Mouse (Mus musculus) kidney, embryonic 14.5 days (tissue): ENCODE data around the gene Dtx2. TPM values are rescaled to one million over a fixed set of nuclear protein-coding genes. Genes with fewer than 3 reads are reported as not detected.
A peak's percentile ranks its signal among the peaks of the same experiment; 100 is the strongest.

Source experiments
- ATAC-seq: fragments of 200-750 bp; cut with Nextera tagmentation; 2 replicates; pipeline ENCODE4 v1.8.0; 2017; ENCODE audit warnings: moderate number of reproducible peaks, mild to moderate bottlenecking, moderate TSS enrichment, moderate library complexity; ENCODE audit not compliant: low FRiP score, low TSS enrichment
- H3K27ac ChIP-seq: fragments of 300-500 bp; sonication (generic); 2 replicates; pipeline ENCODE4 v1.5.1; 2014; ENCODE audit warnings: low read depth, mild to moderate bottlenecking, low read length, moderate library complexity, mixed read lengths
- H3K27me3 ChIP-seq: fragments of 300-500 bp; sonication (generic); 2 replicates; pipeline ENCODE4 v1.6.1; 2014; ENCODE audit warnings: mild to moderate bottlenecking, low read length; ENCODE audit not compliant: control insufficient read depth, insufficient read depth
- H3K36me3 ChIP-seq: fragments of 300-500 bp; sonication (generic); 2 replicates; pipeline ENCODE4 v1.6.1; 2014; ENCODE audit warnings: low read length, mixed read lengths; ENCODE audit not compliant: control insufficient read depth, insufficient read depth
- H3K4me1 ChIP-seq: fragments of 300-500 bp; sonication (generic); 2 replicates; pipeline ENCODE4 v1.6.1; 2014; ENCODE audit warnings: low read length, mixed read lengths; ENCODE audit not compliant: control insufficient read depth, insufficient read depth
- H3K4me2 ChIP-seq: fragments of 300-500 bp; sonication (generic); replicated peaks from 2 replicates; pipeline ENCODE4 v1.6.1; 2014; ENCODE audit warnings: low read depth, mild to moderate bottlenecking, low read length
- H3K4me3 ChIP-seq: fragments of 300-500 bp; sonication (generic); 2 replicates; pipeline ENCODE4 v1.5.1; 2014; ENCODE audit warnings: mild to moderate bottlenecking, low read length
- H3K9ac ChIP-seq: fragments of 300-500 bp; sonication (generic); 2 replicates; pipeline ENCODE4 v1.6.1; 2014; ENCODE audit warnings: low read depth, mild to moderate bottlenecking, low read length, moderate library complexity
- H3K9me3 ChIP-seq: fragments of 300-500 bp; sonication (generic); 2 replicates; pipeline ENCODE4 v1.6.1; 2016; ENCODE audit warnings: low read length; ENCODE audit not compliant: control insufficient read depth
- WGBS: fragments of 180-500 bp; shearing (Covaris S2); extraction: QIAGEN DNeasy Blood & Tissue Kit; methylation state at CpG from one replicate; pipeline ENCODE4 v1.1.7; 2014; 5-methylcytosine and 5-hydroxymethylcytosine counted together
- polyA plus RNA-seq: library from polyadenylated mRNA; unstranded; fragments of >200 nt; fragmentation: Nextera tagmentation; extraction: Ambion mirVana; gene quantifications from 2 replicates; pipeline ENCODE4 v1.2.1, GENCODE M21; 2014

The Dtx2 gene
- polyA plus RNA-seq, 1 experiment from 2014 or later: 26.6 TPM

- Histone ChIP-seq H3K9ac (no peak overlapping the region), H3K27me3 (no peaks in the 10 kb centered on the region), H3K27ac (peak overlapping the region; percentile 30; the same call in 1 of the 2 replicates), H3K4me2 (no peak overlapping the region), H3K4me1 (no peaks in the 10 kb centered on the region), H3K36me3 (no peaks in the 10 kb centered on the region), H3K4me3 (no peak overlapping the region), H3K9me3 (no peaks in the 10 kb centered on the region)
- WGBS: 46% methylated on average over 7 of the region's 7 CpGs
- ATAC-seq: no peak; the same call in 1 of the 2 replicates
Observed at GRCm38 (mm10) chr5:136076284-136076683, 81.7 kb downstream of the Dtx2 start.

GRCm38 (mm10) chr5:136077001-136077550 lies 82.5 kb downstream of the Dtx2 start:
- WGBS: 72% methylated on average over 9 of the region's 9 CpGs
- Histone ChIP-seq H3K9me3 (no peaks in the 10 kb centered on the region), H3K36me3 (no peaks in the 10 kb centered on the region), H3K4me1 (no peaks in the 10 kb centered on the region), H3K4me3 (no peak overlapping the region), H3K4me2 (no peak overlapping the region), H3K27me3 (no peaks in the 10 kb centered on the region), H3K9ac (no peak overlapping the region), H3K27ac (peak overlapping the region; percentile 30; the same call in 1 of the 2 replicates)
- no peak for ATAC-seq

- Histone ChIP-seq H3K27me3 (no peaks in the 10 kb centered on the region), H3K36me3 (no peaks in the 10 kb centered on the region), H3K9me3 (no peaks in the 10 kb centered on the region), H3K9ac (no peak overlapping the region), H3K4me1 (no peaks in the 10 kb centered on the region), H3K27ac (no peak overlapping the region), H3K4me3 (no peak overlapping the region), H3K4me2 (no peak overlapping the region)
- no peak for ATAC-seq
- 95% methylated on average over 5 of the region's 5 CpGs for WGBS
Observed at GRCm38 (mm10) chr5:136078136-136078535, 83.5 kb downstream of the Dtx2 start.

DNA sequence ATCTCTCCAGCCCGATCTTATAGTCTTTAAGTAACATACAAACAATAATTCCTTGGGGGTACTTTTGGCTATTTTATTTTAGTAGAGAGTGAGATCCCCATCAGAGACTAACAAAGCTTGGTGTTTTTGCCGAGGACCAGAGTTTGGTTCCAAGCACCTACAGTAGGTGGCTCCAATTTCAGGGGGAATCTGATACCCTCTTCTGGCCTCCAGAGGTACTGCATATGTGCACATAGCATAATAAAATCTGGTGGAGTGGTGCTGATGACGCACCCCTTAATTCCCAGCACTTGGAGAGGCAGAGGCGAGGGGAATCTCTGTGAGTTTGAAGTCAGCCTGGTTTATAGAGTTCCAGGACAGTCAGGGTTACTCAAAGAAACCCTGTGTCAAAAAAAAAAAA lies 87.7 kb downstream of the Dtx2 start:
- WGBS: 83% methylated on average over 4 of the region's 4 CpGs
- no peaks in the 10 kb centered on the region for H3K9me3 ChIP-seq
- no peak for ATAC-seq
- H3K4me2 ChIP-seq: no peak overlapping the region
- no peaks in the 10 kb centered on the region for H3K27me3 ChIP-seq
- no peak overlapping the region for H3K9ac ChIP-seq
- 0 out of 2 replicates have a peak, but pooled peaks cover 3% of the 10 kb centered on the region for H3K36me3 ChIP-seq
- H3K4me1 ChIP-seq: peaks cover 13% of the 10 kb centered on the region
- H3K4me3 ChIP-seq: no peak overlapping the region
- no peak overlapping the region for H3K27ac ChIP-seq

Other genes with a start within 250 kb of the Dtx2 start
- 0.19 and 0.72 TPM in 2 replicates for gene Styxl1, start 216.4 kb upstream of the Dtx2 start, polyA plus RNA-seq
- 429 and 590 TPM in 2 replicates for gene Mdh2, start 216.3 kb upstream of the Dtx2 start, polyA plus RNA-seq
- gene Srrm3, start 187.9 kb upstream of the Dtx2 start, polyA plus RNA-seq: 0.09 and 0.11 TPM in 2 replicates
- 32.4 and 36.9 TPM in 2 replicates for gene Hspb1, start 106.9 kb upstream of the Dtx2 start, polyA plus RNA-seq
- 90.2 and 105 TPM in 2 replicates for gene Ywhag, start 60.2 kb upstream of the Dtx2 start, polyA plus RNA-seq
- 10.2 and 10.3 TPM in 2 replicates for gene Ssc4d, start 20.3 kb upstream of the Dtx2 start, polyA plus RNA-seq
- gene Zp3, start 14.7 kb upstream of the Dtx2 start, polyA plus RNA-seq: 0.29 TPM in 1 of 2 replicates, not detected in the other
- 0.85 and 0.99 TPM in 2 replicates for gene Upk3b, start 43.7 kb downstream of the Dtx2 start, polyA plus RNA-seq
- gene Upk3bl, start 59.7 kb downstream of the Dtx2 start, polyA plus RNA-seq: 1.3 and 2.2 TPM in 2 replicates
- gene Rasa4, start 89.1 kb downstream of the Dtx2 start, polyA plus RNA-seq: 13.5 and 17.5 TPM in 2 replicates
- 270 and 326 TPM in 2 replicates for gene Polr2j, start 121.8 kb downstream of the Dtx2 start, polyA plus RNA-seq
- gene Lrwd1, start 141.3 kb downstream of the Dtx2 start, polyA plus RNA-seq: 32.2 and 40.0 TPM in 2 replicates
- gene Alkbh4, start 141.3 kb downstream of the Dtx2 start, polyA plus RNA-seq: 12.5 and 16.0 TPM in 2 replicates
- 5.6 and 6.6 TPM in 2 replicates for gene Orai2, start 175.9 kb downstream of the Dtx2 start, polyA plus RNA-seq
- gene Prkrip1, start 204.2 kb downstream of the Dtx2 start, polyA plus RNA-seq: 57.5 and 64.5 TPM in 2 replicates